Mouse (Mus musculus) megakaryocyte, embryonic 14.5 days (primary cell): ENCODE measurements around the gene Ankrd65. TPM values are rescaled to one million over a fixed set of nuclear protein-coding genes. Genes with fewer than 3 reads are reported as not detected.
"Not testable (repeated sequence)": the region's sequence is repeated elsewhere in the genome, so short reads cannot be mapped to it uniquely, and the experiment has no call there.

Source experiments
- H3K27me3 ChIP-seq: replicated peaks from 2 replicates; pipeline ENCODE3; 2012; ENCODE audit warnings: inconsistent platforms
- H3K36me3 ChIP-seq: replicated peaks from 2 replicates; pipeline ENCODE3; 2012; ENCODE audit warnings: low read length, inconsistent platforms, mixed read lengths
- H3K4me1 ChIP-seq: 2 replicates; pipeline ENCODE4 v1.6.1; 2012; ENCODE audit warnings: inconsistent platforms
- H3K4me3 ChIP-seq: replicated peaks from 2 replicates; pipeline ENCODE3; 2012; ENCODE audit warnings: moderate library complexity, mild to moderate bottlenecking, inconsistent platforms
- H3K9me3 ChIP-seq: 2 replicates; pipeline ENCODE4 v1.6.1; 2012; ENCODE audit warnings: inconsistent platforms
- FLI1 ChIP-seq: IDR thresholded peaks from 2 replicates; pipeline ENCODE4 v1.6.1; 2012; ENCODE audit warnings: low read length, inconsistent platforms, mixed read lengths
- GATA1 ChIP-seq: IDR thresholded peaks from 3 replicates; pipeline ENCODE4 v1.6.1; 2012; ENCODE audit warnings: mixed read lengths, low read length, inconsistent platforms, borderline replicate concordance
- polyA plus RNA-seq: library from polyadenylated mRNA; stranded (reverse); fragments of >175 nt; gene quantifications from 2 replicates; pipeline ENCODE4 v1.2.3, GENCODE M21; 2012; ENCODE audit warnings: low replicate concordance; ENCODE audit not compliant: insufficient read depth

The Ankrd65 gene
- polyA plus RNA-seq = not detected in 2 replicates

- TF ChIP-seq FLI1 = no peak
- no peak for TF ChIP-seq GATA1
- Histone ChIP-seq H3K36me3 (no peaks in the 10 kb centered on the region), H3K4me1 (peaks cover 75% of the 10 kb centered on the region), H3K9me3 (no peaks in the 10 kb centered on the region), H3K4me3 (no peak within 1 kb of the TSS), H3K27me3 (peaks cover 13% of the 10 kb centered on the region)
Measured at GRCm38 (mm10) chr4:155790021-155790489, at the start of gene Ankrd65. Gene Ankrd65, plus strand, starts transcription at chr4:155790439.

GRCm38 (mm10) chr4:155740681-155741080 is 49.6 kb upstream of the Ankrd65 start:
- H3K27me3 ChIP-seq, H3K4me3 ChIP-seq, H3K9me3 ChIP-seq: not testable (repeated sequence)
- Histone ChIP-seq H3K36me3 (peaks cover 99% of the 10 kb centered on the region), H3K4me1 (peaks cover 23% of the 10 kb centered on the region)

DNA sequence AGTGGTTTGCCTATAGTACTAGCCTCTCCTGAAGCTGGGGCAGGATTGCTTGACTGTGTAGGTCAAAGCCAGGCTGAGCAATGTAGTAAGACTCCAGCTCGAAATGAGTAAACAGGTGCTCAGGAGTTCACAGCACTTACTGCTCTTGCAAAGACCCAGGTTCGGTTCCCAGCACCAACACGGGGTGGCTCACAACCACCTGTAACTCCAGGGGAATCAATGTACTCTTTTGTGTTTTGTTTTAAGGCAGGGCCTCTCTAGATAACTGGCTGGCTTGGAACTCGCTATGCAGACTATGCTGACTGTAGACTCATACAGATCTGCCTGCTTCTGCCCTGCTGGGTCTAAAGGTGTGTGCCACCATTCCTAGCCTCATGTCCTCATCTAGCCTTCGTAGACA is 47.6 kb upstream of the Ankrd65 start:
- peaks cover 97% of the 10 kb centered on the region for H3K36me3 ChIP-seq
- no peaks in the 10 kb centered on the region for H3K9me3 ChIP-seq
- peaks cover 13% of the 10 kb centered on the region; the same call in 1 of the 2 replicates for H3K4me1 ChIP-seq
- TF ChIP-seq FLI1 (no peak), GATA1 (no peak)
- no peak overlapping the region for H3K4me3 ChIP-seq
- H3K27me3 ChIP-seq = no peaks in the 10 kb centered on the region

DNA sequence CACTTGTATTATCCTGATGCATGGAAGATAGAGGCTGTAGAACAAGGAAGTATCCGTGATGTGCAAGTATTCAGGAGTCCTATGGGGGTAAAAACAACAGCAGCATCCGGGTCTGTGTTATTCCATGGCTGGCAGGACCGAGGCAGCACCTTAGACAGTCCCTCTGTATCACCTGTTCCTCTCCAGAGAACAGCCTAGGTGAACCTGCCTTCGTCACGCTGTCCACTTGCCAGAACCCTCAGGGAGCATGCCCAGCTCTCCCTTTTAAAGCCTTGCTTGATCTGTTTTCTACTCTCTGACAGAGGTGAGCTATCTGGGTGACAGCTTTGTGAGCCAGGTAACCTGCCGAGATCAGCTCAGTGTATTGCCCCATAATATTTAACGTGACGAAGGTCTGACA is 45.8 kb upstream of the Ankrd65 start:
- Histone ChIP-seq H3K9me3 (no peaks in the 10 kb centered on the region), H3K4me1 (peaks cover 5% of the 10 kb centered on the region; the same call in 1 of the 2 replicates), H3K27me3 (no peaks in the 10 kb centered on the region), H3K4me3 (no peak overlapping the region), H3K36me3 (peaks cover 98% of the 10 kb centered on the region)
- TF ChIP-seq GATA1 (no peak), FLI1 (no peak)

DNA sequence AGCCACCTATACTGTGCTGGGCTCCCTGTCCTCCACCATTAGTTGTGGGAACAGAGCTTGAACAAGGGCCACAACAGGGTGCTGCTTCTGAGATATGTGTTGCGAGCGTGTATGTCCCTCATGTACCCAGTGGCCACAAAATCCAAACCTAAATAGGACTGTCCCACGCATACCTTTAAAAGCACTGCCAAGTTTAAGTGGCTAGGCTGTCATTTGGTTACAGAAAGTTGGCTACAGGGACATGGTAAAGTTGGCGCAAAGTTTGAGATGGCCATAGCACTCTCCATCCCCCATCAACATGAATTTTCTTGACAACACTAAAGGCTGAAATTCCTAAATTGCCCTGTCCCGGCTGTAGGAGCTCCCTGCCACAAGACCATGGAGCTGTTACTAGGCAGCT is 45.1 kb upstream of the Ankrd65 start:
- H3K4me3 ChIP-seq = no peak overlapping the region
- H3K36me3 ChIP-seq = peaks cover 98% of the 10 kb centered on the region
- H3K9me3 ChIP-seq = no peaks in the 10 kb centered on the region
- no peaks in the 10 kb centered on the region for H3K27me3 ChIP-seq
- H3K4me1 ChIP-seq = peaks cover 5% of the 10 kb centered on the region; the same call in 1 of the 2 replicates
- TF ChIP-seq FLI1 (no peak), GATA1 (no peak)

DNA sequence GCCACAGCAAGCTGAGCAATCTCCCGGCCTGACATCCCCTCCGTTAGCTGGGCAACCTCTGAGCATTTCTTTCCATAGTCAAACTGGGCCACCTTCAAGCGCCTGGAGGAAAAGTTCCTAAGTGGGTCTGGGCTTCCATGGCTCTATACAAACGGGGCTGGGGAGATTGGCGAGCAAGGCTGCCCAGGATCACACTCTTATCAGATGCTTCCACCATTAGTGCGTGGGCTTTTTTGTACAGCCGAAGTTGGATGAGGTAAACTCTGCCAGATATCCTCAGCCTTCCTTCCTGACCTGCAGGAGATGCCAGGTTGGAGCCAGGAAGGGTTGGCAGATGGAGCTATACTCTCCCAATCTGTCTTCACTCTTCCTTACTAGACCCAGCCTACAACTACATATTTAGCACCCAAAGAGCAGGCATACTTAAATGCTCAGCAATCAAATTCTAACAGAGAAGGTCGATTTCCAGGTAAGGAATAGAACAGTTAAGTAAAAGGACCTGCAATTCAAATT is 44.1 kb upstream of the Ankrd65 start:
- H3K4me3 ChIP-seq = no peak overlapping the region
- H3K27me3 ChIP-seq = no peaks in the 10 kb centered on the region
- peaks cover 98% of the 10 kb centered on the region for H3K36me3 ChIP-seq
- TF ChIP-seq FLI1 (no peak), GATA1 (no peak)
- peaks cover 5% of the 10 kb centered on the region; the same call in 1 of the 2 replicates for H3K4me1 ChIP-seq
- no peaks in the 10 kb centered on the region for H3K9me3 ChIP-seq

DNA sequence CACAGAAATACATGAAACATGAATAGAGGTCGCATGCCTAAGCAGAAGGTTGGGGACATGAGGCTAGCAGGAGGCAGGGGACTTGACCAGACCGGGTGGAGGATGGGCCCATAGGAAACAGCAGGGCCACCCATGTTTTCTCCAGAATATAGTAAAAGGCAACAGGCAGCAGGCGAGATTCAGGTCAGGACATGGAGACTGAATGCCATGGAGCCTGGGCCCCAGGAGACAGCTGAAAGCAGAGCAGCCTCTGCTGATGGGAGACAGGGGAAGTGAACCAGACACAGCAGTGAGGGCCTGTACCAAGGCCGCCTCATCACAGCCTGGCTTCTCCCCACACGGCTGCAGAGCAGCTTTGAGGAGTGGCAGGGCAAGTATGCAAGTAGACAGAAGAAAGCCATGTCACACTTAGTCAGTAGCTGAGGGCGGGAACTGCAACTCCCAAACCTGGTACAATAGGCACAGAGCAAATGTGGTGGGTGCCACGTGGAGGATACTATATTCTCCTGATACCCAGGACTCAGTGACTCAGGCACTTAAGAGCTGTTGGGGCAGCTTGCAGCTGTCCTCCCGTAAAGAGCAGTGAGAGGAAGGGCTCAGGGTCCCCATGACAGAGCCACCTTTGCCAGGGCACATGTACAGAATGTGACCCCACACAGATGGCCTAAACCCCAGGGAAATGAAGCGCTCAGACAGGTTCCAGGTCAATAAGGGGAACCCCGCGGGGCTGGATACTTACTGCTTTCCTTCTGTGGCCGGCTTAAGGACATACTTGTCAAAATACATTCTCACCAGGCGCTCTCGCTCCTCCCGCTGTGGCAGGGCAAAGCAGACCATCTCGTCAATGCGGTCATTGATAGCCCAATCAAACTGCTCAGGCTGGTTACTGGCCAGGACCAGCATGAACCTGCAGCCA is 43.4 kb upstream of the Ankrd65 start:
- no peaks in the 10 kb centered on the region for H3K27me3 ChIP-seq
- peaks cover 98% of the 10 kb centered on the region for H3K36me3 ChIP-seq
- H3K9me3 ChIP-seq = no peaks in the 10 kb centered on the region
- TF ChIP-seq GATA1 (no peak), FLI1 (no peak)
- peaks cover 5% of the 10 kb centered on the region; the same call in 1 of the 2 replicates for H3K4me1 ChIP-seq
- no peak overlapping the region for H3K4me3 ChIP-seq

DNA sequence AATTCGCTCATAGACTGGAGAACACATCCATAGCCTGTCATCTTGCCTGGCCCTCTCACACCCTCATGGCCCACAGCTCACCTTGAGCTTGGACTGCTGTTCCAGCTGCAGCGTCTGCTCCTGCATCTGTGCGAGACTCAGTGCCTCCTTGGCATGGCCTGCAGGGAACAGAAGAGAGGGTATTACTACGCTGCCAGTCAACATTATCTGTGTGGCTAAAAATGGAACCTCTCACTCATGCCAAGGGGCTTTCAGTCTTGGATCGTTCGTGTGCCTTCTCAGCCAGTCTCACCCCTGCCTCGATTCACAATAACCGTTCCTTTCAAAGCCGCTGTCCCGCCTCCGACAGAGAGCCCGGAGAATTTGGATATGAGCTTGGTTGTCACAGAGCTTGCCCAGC is 33.2 kb upstream of the Ankrd65 start:
- Histone ChIP-seq H3K4me3 (peak overlapping the region; percentile 42), H3K27me3 (no peaks in the 10 kb centered on the region), H3K36me3 (peaks cover 62% of the 10 kb centered on the region), H3K4me1 (peaks cover 38% of the 10 kb centered on the region), H3K9me3 (no peaks in the 10 kb centered on the region)
- no peak for TF ChIP-seq FLI1
- TF ChIP-seq GATA1 = no peak

GRCm38 (mm10) chr4:155759862-155760612 is 30.2 kb upstream of the Ankrd65 start:
- TF ChIP-seq GATA1 = no peak
- no peak for TF ChIP-seq FLI1
- H3K4me1 ChIP-seq = peaks cover 45% of the 10 kb centered on the region
- H3K27me3 ChIP-seq = no peaks in the 10 kb centered on the region
- H3K9me3 ChIP-seq = no peaks in the 10 kb centered on the region
- H3K4me3 ChIP-seq = peak overlapping the region; percentile 93
- H3K36me3 ChIP-seq = peaks cover 37% of the 10 kb centered on the region
